Mouse (Mus musculus) cerebellum, adult 2 months (tissue): ENCODE results near the gene Tmem182. TPM values are rescaled to one million over a fixed set of nuclear protein-coding genes. Genes with fewer than 3 reads are reported as not detected.

Source experiments
- DNase-seq, 2 experiments: peaks; one replicate each; pipeline ENCODE4 v3.0.0; 2021
- H3K27ac ChIP-seq: fragments of 200-500 bp; 2 replicates; pipeline ENCODE4 v1.5.1; 2012; ENCODE audit warnings: low read length, control low read depth, inconsistent platforms; ENCODE audit not compliant: insufficient read depth
- H3K27me3 ChIP-seq: fragments of 200-500 bp; 2 replicates; pipeline ENCODE4 v1.6.1; 2012; ENCODE audit warnings: inconsistent platforms, mild to moderate bottlenecking, low read length, moderate library complexity; ENCODE audit not compliant: control insufficient read depth, insufficient read depth
- H3K4me1 ChIP-seq: fragments of 200-500 bp; 2 replicates; pipeline ENCODE4 v1.6.1; 2011; ENCODE audit warnings: low read length; ENCODE audit not compliant: control insufficient read depth, insufficient read depth
- H3K4me3 ChIP-seq: fragments of 200-500 bp; replicated peaks from 2 replicates; pipeline ENCODE3; 2011; ENCODE audit warnings: mild to moderate bottlenecking, low read depth, low read length, control low read depth; ENCODE audit not compliant: insufficient read depth
- CTCF ChIP-seq: fragments of 200-500 bp; IDR thresholded peaks from 2 replicates; pipeline ENCODE4 v1.5.1; 2011; ENCODE audit warnings: low read depth, mild to moderate bottlenecking, control low read depth, low read length, moderate library complexity, borderline replicate concordance; ENCODE audit not compliant: insufficient read depth
- POLR2A ChIP-seq: fragments of 200-500 bp; IDR thresholded peaks from 2 replicates; pipeline ENCODE4 v1.6.1; 2011; ENCODE audit warnings: low read length, control low read depth, borderline replicate concordance; ENCODE audit not compliant: insufficient read depth
- WGBS: fragments of 180-500 bp; shearing (Covaris S2); methylation state at CpG from one replicate; pipeline ENCODE4 v1.1.7; 2018; 5-methylcytosine and 5-hydroxymethylcytosine counted together
- polyA plus RNA-seq: library from polyadenylated mRNA; depleted of rRNA; stranded (reverse); fragments of >200 nt; gene quantifications from 2 replicates; pipeline ENCODE4 v1.2.3, GENCODE M21; 2012; rRNA removed

Tmem182 gene
- polyA plus RNA-seq: 0.19 and 0.23 TPM in 2 replicates

- DNase-seq: no peak
- H3K4me3 ChIP-seq: no peak within 1 kb of the TSS
- no peak for TF ChIP-seq POLR2A
- no peak for TF ChIP-seq CTCF
- WGBS: 59% methylated on average over 9 of the region's 9 CpGs
- H3K4me1 ChIP-seq: no peaks in the 10 kb centered on the region
- H3K27me3 ChIP-seq: no peaks in the 10 kb centered on the region
- no peak within 1 kb of the TSS for H3K27ac ChIP-seq
Measured at GRCm38 (mm10) chr1:40805351-40805750, at the start of gene Tmem182. Gene Tmem182 (plus strand): TSS chr1:40805601.

GRCm38 (mm10) chr1:40759751-40760445 is 45.5 kb upstream of the Tmem182 start:
- no peak overlapping the region for H3K27ac ChIP-seq
- no peaks in the 10 kb centered on the region for H3K27me3 ChIP-seq
- WGBS: 87% methylated on average over 6 of the region's 6 CpGs
- no peak for TF ChIP-seq POLR2A
- no peak for TF ChIP-seq CTCF
- no peaks in the 10 kb centered on the region for H3K4me1 ChIP-seq
- DNase-seq: no peak
- H3K4me3 ChIP-seq: no peak overlapping the region

GRCm38 (mm10) chr1:40764042-40764441 is 41.4 kb upstream of the Tmem182 start:
- Histone ChIP-seq H3K27me3 (no peaks in the 10 kb centered on the region), H3K4me1 (no peaks in the 10 kb centered on the region), H3K27ac (no peak overlapping the region), H3K4me3 (no peak overlapping the region)
- no peak for TF ChIP-seq POLR2A
- TF ChIP-seq CTCF: no peak
- no peak for DNase-seq
- WGBS: 52% methylated on average over 1 of the region's 1 CpGs

- TF ChIP-seq POLR2A (no peak), CTCF (no peak)
- WGBS: 96% methylated on average over 15 of the region's 15 CpGs
- no peaks in the 10 kb centered on the region for H3K27me3 ChIP-seq
- no peak overlapping the region for H3K4me3 ChIP-seq
- H3K27ac ChIP-seq: no peak overlapping the region
- no peaks in the 10 kb centered on the region for H3K4me1 ChIP-seq
- no peak for DNase-seq
Measured at GRCm38 (mm10) chr1:40764701-40765275, 40.6 kb upstream of the Tmem182 start.

GRCm38 (mm10) chr1:40765521-40765920 is 39.9 kb upstream of the Tmem182 start:
- Histone ChIP-seq H3K27me3 (no peaks in the 10 kb centered on the region), H3K27ac (no peak overlapping the region), H3K4me3 (no peak overlapping the region), H3K4me1 (no peaks in the 10 kb centered on the region)
- WGBS: 64% methylated on average over 12 of the region's 12 CpGs
- TF ChIP-seq CTCF (no peak), POLR2A (no peak)
- DNase-seq: no peak

GRCm38 (mm10) chr1:40767588-40767987 is 37.8 kb upstream of the Tmem182 start:
- Histone ChIP-seq H3K27me3 (no peaks in the 10 kb centered on the region), H3K4me1 (no peaks in the 10 kb centered on the region), H3K27ac (no peak overlapping the region), H3K4me3 (no peak overlapping the region)
- TF ChIP-seq CTCF: no peak
- TF ChIP-seq POLR2A: no peak
- 88% methylated on average over 18 of the region's 18 CpGs for WGBS
- DNase-seq: no peak

- TF ChIP-seq CTCF: peak; percentile 35; the same call in 1 of the 2 replicates
- no peak for TF ChIP-seq POLR2A
- Histone ChIP-seq H3K4me3 (no peak overlapping the region), H3K4me1 (no peaks in the 10 kb centered on the region), H3K27ac (no peak overlapping the region), H3K27me3 (no peaks in the 10 kb centered on the region)
- DNase-seq: peak; percentile 7 to 13
- WGBS: 35% methylated on average over 6 of the region's 6 CpGs
Measured at GRCm38 (mm10) chr1:40768606-40769005, 36.8 kb upstream of the Tmem182 start.

GRCm38 (mm10) chr1:40769331-40769894 is 36.0 kb upstream of the Tmem182 start:
- Histone ChIP-seq H3K4me1 (no peaks in the 10 kb centered on the region), H3K27me3 (no peaks in the 10 kb centered on the region), H3K4me3 (no peak overlapping the region), H3K27ac (no peak overlapping the region)
- TF ChIP-seq POLR2A (no peak), CTCF (no peak)
- 40% methylated on average over 4 of the region's 4 CpGs for WGBS
- peak in 1 of 2 experiments; percentile 17 for DNase-seq
